12 mouse cellular contexts compared by ENCODE assay signal in the genomic region with DNA sequence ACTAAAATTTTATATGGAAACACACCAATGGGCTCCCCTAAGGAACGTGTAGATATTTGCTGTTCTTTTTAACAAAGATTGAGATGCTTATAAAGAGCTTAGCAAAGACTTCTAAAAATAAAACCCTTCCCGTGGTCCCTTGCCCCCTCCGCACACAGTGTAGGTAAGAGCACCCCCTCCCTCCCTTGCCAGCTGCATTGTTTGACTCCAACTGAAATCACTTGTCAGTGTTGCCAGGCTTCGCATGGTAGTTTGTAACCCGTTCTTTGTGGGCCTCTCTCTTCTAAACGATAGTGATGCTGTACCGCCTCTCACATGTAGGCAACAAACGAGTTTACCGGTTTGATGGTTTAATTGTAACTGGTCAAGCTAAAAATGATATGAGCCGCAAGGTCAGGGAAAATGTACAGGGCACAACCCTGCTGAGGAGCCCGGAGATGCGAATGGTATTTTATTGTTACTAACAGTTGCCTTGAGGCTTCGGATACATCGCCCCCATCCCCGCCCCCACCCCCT.
DNase-seq lines count a peak whose midpoint lies in the region; ATAC-seq and TF ChIP-seq lines count a peak whose summit lies in the region.
"Had no signal": no experiment of that assay in that cellular context is flagged by ENCODE, and none has a peak within 500 bp of the region (broad histone marks: within the 10 kb centered on the region; RNA-seq: fewer than 3 reads in every experiment).

No protein-coding gene starts in this region.

- no peak overlapping the region for H3K4me3 ChIP-seq in hindbrain, embryonic 10.5 days
- H3K4me3 ChIP-seq in hindbrain, embryonic 11.5 days (ENCODE audit: low read depth, low read length), result no peak overlapping the region
- no peak overlapping the region for H3K4me3 ChIP-seq in forebrain, embryonic 12.5 days (replicated peaks)
- H3K4me3 ChIP-seq in hindbrain, embryonic 15.5 days, result no peak overlapping the region
- H3K4me3 ChIP-seq in midbrain, postnatal 0 days (ENCODE audit: low read depth, low read length), result no peak overlapping the region

- H3K9ac ChIP-seq in hindbrain, embryonic 11.5 days (ENCODE audit: low read depth, low read length), result no peak overlapping the region
- H3K9ac ChIP-seq in forebrain, embryonic 12.5 days, result no peak overlapping the region
- H3K9ac ChIP-seq in hindbrain, embryonic 15.5 days, result no peak overlapping the region
- no peak overlapping the region for H3K9ac ChIP-seq in midbrain, postnatal 0 days (replicated peaks; ENCODE audit: low read length, poor library complexity, severe bottlenecking)

- no peak for ATAC-seq in hindbrain, embryonic 11.5 days (ENCODE audit: low FRiP score)
- peak; percentile 62; the same call in 1 of the 2 replicates for ATAC-seq in forebrain, embryonic 12.5 days (ENCODE audit: low FRiP score)
- ATAC-seq in hindbrain, embryonic 15.5 days (ENCODE audit: low FRiP score, low read depth), result no peak
- ATAC-seq in midbrain, postnatal 0 days (ENCODE audit: low FRiP score), result no peak; the same call in 1 of the 2 replicates
- ATAC-seq: lung, postnatal 0 days had no signal

- H3K4me1 ChIP-seq in hindbrain, embryonic 10.5 days (replicated peaks), result peaks cover 22% of the 10 kb centered on the region
- H3K4me1 ChIP-seq in hindbrain, embryonic 11.5 days (replicated peaks; ENCODE audit: control insufficient read depth, insufficient read depth, low read length), result 0 out of 2 replicates have a peak, but pooled peaks cover 2% of the 10 kb centered on the region
- peaks cover 22% of the 10 kb centered on the region for H3K4me1 ChIP-seq in forebrain, embryonic 12.5 days
- peaks cover 37% of the 10 kb centered on the region for H3K4me1 ChIP-seq in hindbrain, embryonic 15.5 days (replicated peaks)
- peaks cover 4% of the 10 kb centered on the region; the same call in 1 of the 2 replicates for H3K4me1 ChIP-seq in midbrain, postnatal 0 days (ENCODE audit: insufficient read depth, low read length)

- 30% methylated on average over 15 of the region's 15 CpGs for WGBS in hindbrain, embryonic 10.5 days
- WGBS in hindbrain, embryonic 11.5 days, result 31% methylated on average over 15 of the region's 15 CpGs
- 17% methylated on average over 15 of the region's 15 CpGs for WGBS in forebrain, embryonic 12.5 days
- 26% methylated on average over 15 of the region's 15 CpGs for WGBS in hindbrain, embryonic 15.5 days
- WGBS in midbrain, postnatal 0 days, result 18% methylated on average over 15 of the region's 15 CpGs

- H3K4me2 ChIP-seq in hindbrain, embryonic 11.5 days (replicated peaks; ENCODE audit: low read depth, low read length), result no peak overlapping the region
- H3K4me2 ChIP-seq in forebrain, embryonic 12.5 days, result peak overlapping the region; percentile 39
- peak overlapping the region; percentile 38 for H3K4me2 ChIP-seq in hindbrain, embryonic 15.5 days
- H3K4me2 ChIP-seq in midbrain, postnatal 0 days (ENCODE audit: low read depth, low read length, poor library complexity, severe bottlenecking), result peak overlapping the region; percentile 36

- H3K9me3 ChIP-seq in hindbrain, embryonic 10.5 days, result no peaks in the 10 kb centered on the region
- H3K9me3 ChIP-seq in hindbrain, embryonic 11.5 days (ENCODE audit: control insufficient read depth, low read length), result no peaks in the 10 kb centered on the region
- no peaks in the 10 kb centered on the region for H3K9me3 ChIP-seq in forebrain, embryonic 12.5 days
- no peaks in the 10 kb centered on the region for H3K9me3 ChIP-seq in hindbrain, embryonic 15.5 days
- H3K9me3 ChIP-seq in midbrain, postnatal 0 days (ENCODE audit: low read length), result no peaks in the 10 kb centered on the region

- TF ChIP-seq CTCF in midbrain, postnatal 0 days (IDR thresholded peaks at IDR 0.05), result no peak

- DNase-seq in hindbrain, embryonic 10.5 days (ENCODE audit: low spot score), result no peak
- no peak for DNase-seq in hindbrain, embryonic 11.5 days (ENCODE audit: low spot score)
- DNase-seq in midbrain, postnatal 0 days (ENCODE audit: low spot score), result no peak
- DNase-seq in right cerebral cortex, postnatal 36 days (ENCODE audit: low spot score in 2 of 2), result no peak
- no peak for DNase-seq in layer of hippocampus, adult 18-20 months (ENCODE audit: low spot score in 2 of 2)
- DNase-seq: cerebellum, postnatal 10 days; gastrocnemius, postnatal 36 days; kidney, postnatal 25 days; right cerebral cortex, postnatal 4 days had no signal

- peaks cover 5% of the 10 kb centered on the region; the same call in 1 of the 2 replicates for H3K27me3 ChIP-seq in hindbrain, embryonic 10.5 days (ENCODE audit: insufficient read depth, poor library complexity, severe bottlenecking)
- H3K27me3 ChIP-seq in hindbrain, embryonic 11.5 days (ENCODE audit: control insufficient read depth, insufficient read depth, low read length), result no peaks in the 10 kb centered on the region
- H3K27me3 ChIP-seq in forebrain, embryonic 12.5 days, result 0 out of 2 replicates have a peak, but pooled peaks cover 12% of the 10 kb centered on the region
- no peaks in the 10 kb centered on the region for H3K27me3 ChIP-seq in hindbrain, embryonic 15.5 days
- no peaks in the 10 kb centered on the region for H3K27me3 ChIP-seq in midbrain, postnatal 0 days (ENCODE audit: insufficient read depth, low read length)

- H3K36me3 ChIP-seq in hindbrain, embryonic 10.5 days, result no peaks in the 10 kb centered on the region
- no peaks in the 10 kb centered on the region for H3K36me3 ChIP-seq in hindbrain, embryonic 11.5 days (ENCODE audit: control insufficient read depth, insufficient read depth, low read length)
- no peaks in the 10 kb centered on the region for H3K36me3 ChIP-seq in forebrain, embryonic 12.5 days (replicated peaks)
- H3K36me3 ChIP-seq in hindbrain, embryonic 15.5 days, result no peaks in the 10 kb centered on the region
- no peaks in the 10 kb centered on the region for H3K36me3 ChIP-seq in midbrain, postnatal 0 days (ENCODE audit: insufficient read depth, low read length)

- peak overlapping the region; percentile 50 for H3K27ac ChIP-seq in hindbrain, embryonic 10.5 days
- H3K27ac ChIP-seq in hindbrain, embryonic 11.5 days (ENCODE audit: low read depth, low read length), result no peak overlapping the region
- no peak overlapping the region for H3K27ac ChIP-seq in forebrain, embryonic 12.5 days
- H3K27ac ChIP-seq in hindbrain, embryonic 15.5 days (replicated peaks), result 0 out of 2 replicates have a peak overlapping the region, but pooled peaks have one; percentile 31
- H3K27ac ChIP-seq in midbrain, postnatal 0 days (ENCODE audit: low read depth, low read length), result no peak overlapping the region

Comparison
In these comparisons a context has a peak if more than half of its experiments do, and no peak if none do; other contexts are left out.
1. H3K27ac ChIP-seq: peak in hindbrain, embryonic 10.5 days (single experiment) and hindbrain, embryonic 15.5 days (single experiment); none in hindbrain, embryonic 11.5 days (single experiment), forebrain, embryonic 12.5 days (single experiment) and midbrain, postnatal 0 days (single experiment).